Mouse (Mus musculus): ENCODE results near the gene 4931422A03Rik. TPM values are rescaled to one million over a fixed set of nuclear protein-coding genes. Genes with fewer than 3 reads are reported as not detected.

Gene 4931422A03Rik
- not detected for polyA plus RNA-seq (2015; fragmentation: Illumina TruSeq; extraction: RNeasy Lipid Tissue Mini Kit (QIAGEN cat#74804); ENCODE audit: low read depth, low replicate concordance)

DNA sequence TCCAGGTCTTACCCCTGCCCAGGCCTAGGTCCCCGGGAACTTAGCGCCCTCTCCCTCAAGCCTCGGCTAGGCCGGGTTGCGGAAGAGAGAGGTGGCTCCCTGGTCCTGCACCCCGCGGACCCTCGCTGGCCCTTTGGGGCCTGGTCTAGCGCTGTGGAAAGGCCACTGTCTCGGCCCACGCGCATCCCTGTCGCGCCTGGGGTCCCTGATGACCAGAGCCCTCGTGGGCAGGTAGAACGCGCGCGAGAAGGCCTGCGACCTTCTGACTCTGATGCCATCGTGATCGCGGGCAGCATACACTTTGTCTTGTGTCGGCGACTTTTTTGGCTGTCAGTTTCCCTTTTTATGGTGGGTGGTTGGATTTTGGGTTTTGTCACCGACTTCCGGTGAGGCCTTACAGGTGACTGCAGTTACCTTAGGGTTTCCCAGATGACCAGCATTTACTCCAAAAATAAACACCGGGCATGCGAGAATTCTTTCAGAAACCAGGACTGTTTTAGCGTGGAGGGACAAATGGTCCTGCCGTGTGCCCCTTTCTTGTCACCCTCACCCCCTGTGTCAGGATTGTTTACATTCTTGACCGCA, at the start of gene 4931422A03Rik:
Gene 4931422A03Rik (minus strand): TSS at position 223 of the 585 bp plus-strand sequence.

DNA sequence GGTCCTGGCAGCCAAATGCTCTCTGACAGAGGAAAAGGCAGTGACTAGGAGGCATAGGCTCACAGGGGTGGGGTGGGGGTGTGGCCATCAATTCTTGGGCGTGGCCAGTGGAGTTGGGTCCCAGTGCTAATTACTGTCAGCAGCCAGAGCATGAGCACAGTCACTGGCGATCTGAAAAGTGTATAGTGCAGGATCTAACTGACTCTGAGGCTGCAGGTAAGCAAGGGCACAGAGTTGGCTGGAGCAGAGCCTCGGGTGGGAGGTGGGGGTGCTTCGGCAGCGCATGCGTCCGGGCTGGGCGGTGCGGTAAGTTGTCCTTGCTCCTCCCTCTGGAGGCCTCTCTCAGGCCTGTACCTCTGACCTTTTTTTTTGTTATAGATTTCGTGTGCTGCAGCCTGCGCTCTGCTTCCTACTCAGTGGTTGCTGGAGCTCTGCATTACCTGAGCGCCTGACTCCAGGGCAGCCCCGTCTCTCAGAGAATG, 41.6 kb upstream of the 4931422A03Rik start, which contains the start of gene Cd59b:
Gene Cd59b (plus strand): TSS at position 146 of the 482 bp plus-strand sequence.

DNA sequence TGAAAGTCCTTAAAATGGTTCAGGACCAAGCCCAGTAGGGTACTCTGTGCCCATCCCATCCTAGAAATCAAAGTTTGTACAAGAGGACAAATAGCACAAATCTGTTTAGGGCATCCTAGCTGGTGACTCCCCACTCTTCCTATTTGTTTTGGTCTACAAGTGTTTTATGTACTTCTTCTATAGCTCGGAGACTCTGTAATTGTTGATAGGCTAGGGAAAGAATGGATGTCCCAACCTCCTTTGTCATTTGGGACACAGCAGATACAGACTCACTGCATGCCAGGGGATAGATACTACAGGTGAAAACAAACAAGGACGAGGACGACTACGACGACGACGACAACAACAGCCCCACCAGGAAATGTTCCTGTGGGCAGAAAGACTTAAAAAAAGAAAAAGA, 40.3 kb upstream of the 4931422A03Rik start, which contains the start of gene Gm10799:
Gene Gm10799 (minus strand): TSS at position 101 of the 400 bp plus-strand sequence.

DNA sequence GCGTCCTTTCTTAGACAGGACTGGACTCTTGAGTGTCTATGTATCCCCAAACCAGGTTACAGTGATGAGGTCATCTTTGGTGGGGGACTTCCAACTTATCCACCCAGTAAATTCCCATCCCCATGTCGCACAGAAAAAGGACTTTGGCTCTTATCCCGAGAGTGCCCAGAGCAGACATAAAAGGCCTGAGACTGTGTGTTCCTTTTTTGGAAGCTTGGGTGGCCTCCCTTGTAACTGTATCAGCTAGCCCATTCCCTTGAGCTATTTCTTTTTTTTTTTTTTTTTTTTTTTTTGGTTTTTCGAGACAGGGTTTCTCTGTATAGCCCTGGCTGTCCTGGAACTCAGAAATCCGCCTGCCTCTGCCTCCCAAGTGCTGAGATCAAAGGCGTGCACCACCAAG, 37.4 kb upstream of the 4931422A03Rik start, which contains the start of gene Gm10912:
Gene Gm10912 (plus strand): TSS at position 301 of the 400 bp plus-strand sequence.

DNA sequence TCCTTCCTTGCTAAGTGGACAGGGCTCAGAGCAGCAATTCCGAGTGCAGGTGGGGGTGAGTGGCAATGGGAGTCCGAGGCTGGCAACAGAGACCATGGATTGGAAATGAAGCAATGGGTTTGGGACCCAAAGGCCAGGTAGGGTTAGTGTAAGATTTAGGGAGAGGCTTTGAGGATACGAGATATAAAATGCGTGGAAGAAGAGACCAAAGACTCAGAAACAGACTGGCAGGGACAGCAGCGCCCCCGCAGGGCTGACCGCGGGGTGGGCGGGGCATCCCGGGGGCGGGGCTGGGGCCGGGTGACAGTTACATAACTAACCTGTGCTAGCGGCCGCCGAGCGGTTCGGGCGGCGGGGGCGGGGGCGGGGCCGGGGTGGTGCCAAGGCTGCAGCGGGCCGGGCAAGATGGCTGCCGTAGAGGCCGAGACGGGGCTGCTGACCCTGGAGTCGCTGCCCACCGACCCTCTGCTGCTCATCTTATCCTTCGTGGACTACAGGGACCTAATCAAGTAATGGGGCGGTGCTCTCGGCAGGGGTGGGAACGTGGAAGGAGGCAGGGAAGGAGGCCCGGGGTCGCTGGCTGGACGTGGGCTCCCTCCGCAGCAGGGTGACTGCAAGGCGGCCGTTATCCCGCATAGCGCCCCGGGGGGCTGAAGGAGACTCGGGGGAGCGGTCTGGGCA, 563 bp downstream of the 4931422A03Rik start, which contains the start of gene Fbxo3:
Gene Fbxo3 (plus strand): TSS at position 264 of the 681 bp plus-strand sequence.

DNA sequence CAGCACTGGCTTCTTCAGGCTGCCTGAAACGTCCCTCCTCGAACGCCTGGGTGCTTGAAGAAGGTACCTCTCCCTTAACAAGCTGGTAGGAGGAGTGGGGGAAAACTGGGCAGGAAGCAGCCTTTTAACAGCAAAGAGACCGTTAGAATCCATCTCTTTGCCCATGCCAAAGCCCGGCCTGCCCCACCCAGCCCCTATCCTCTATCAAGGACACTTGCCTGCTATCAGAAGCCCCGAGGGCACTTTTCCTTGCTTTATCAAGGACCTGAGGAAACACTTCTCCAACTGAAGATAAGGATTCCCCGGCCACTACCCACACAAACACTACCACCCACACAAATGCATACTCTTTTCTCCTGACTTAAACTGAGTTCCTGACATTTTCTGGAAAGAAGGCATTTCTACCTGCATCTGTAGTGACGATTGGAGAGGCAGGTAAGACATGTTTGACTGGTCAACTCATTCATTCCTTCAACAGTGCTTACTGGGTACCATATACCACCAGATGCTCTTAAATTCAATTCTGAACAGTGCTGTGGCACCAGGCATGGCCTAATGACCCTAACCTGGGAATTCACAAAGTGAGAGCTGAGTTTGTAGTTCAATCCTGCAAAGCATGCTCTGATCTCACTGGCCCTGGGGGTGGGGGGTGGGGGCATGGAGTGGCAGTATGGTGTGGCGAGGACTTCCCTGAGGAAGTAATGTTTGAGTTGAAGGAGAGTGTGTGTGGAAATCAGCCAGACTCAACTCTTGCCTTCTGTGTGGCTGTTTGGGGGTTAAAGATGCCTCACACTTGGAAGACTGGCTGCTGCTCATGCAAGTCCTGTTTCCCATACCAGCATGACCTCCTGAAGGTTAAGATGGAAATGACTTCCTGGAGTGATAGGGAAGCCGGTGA, 70.3 kb downstream of the 4931422A03Rik start, which contains the start of gene Lmo2:
Gene Lmo2 (plus strand): TSS at position 338 of the 898 bp plus-strand sequence.

Other genes with a start within 250 kb of the 4931422A03Rik start
- 182 TPM for gene Caprin1, start 230.7 kb downstream of the 4931422A03Rik start, polyA plus RNA-seq (2015; fragmentation: Illumina TruSeq; extraction: RNeasy Lipid Tissue Mini Kit (QIAGEN cat#74804); ENCODE audit: low read depth, low replicate concordance)
- gene Lmo2, start 70.4 kb downstream of the 4931422A03Rik start, polyA plus RNA-seq (2015; fragmentation: Illumina TruSeq; extraction: RNeasy Lipid Tissue Mini Kit (QIAGEN cat#74804); ENCODE audit: low read depth, low replicate concordance): 28.9 TPM
- 65.7 TPM for gene Fbxo3, start 640 bp downstream of the 4931422A03Rik start, polyA plus RNA-seq (2015; fragmentation: Illumina TruSeq; extraction: RNeasy Lipid Tissue Mini Kit (QIAGEN cat#74804); ENCODE audit: low read depth, low replicate concordance)
- gene Gm10912, start 37.5 kb upstream of the 4931422A03Rik start, polyA plus RNA-seq (2015; fragmentation: Illumina TruSeq; extraction: RNeasy Lipid Tissue Mini Kit (QIAGEN cat#74804); ENCODE audit: low read depth, low replicate concordance): 0.45 TPM
- not detected for gene Gm10799, start 40.2 kb upstream of the 4931422A03Rik start, polyA plus RNA-seq (2015; fragmentation: Illumina TruSeq; extraction: RNeasy Lipid Tissue Mini Kit (QIAGEN cat#74804); ENCODE audit: low read depth, low replicate concordance)
- 4.8 TPM for gene Cd59b, start 41.5 kb upstream of the 4931422A03Rik start, polyA plus RNA-seq (2015; fragmentation: Illumina TruSeq; extraction: RNeasy Lipid Tissue Mini Kit (QIAGEN cat#74804); ENCODE audit: low read depth, low replicate concordance)
- 12.8 TPM for gene Cd59a, start 67.4 kb upstream of the 4931422A03Rik start, polyA plus RNA-seq (2015; fragmentation: Illumina TruSeq; extraction: RNeasy Lipid Tissue Mini Kit (QIAGEN cat#74804); ENCODE audit: low read depth, low replicate concordance)
- not detected for gene A930018P22Rik, start 94.4 kb upstream of the 4931422A03Rik start, polyA plus RNA-seq (2015; fragmentation: Illumina TruSeq; extraction: RNeasy Lipid Tissue Mini Kit (QIAGEN cat#74804); ENCODE audit: low read depth, low replicate concordance)

Measured in brain, adult 10 weeks (tissue).